Mouse (Mus musculus) brain, embryonic 14.5 days (tissue): ENCODE data around the gene Rbpjl.

Experiments
- CTCF ChIP-seq: fragments of 200-500 bp; IDR thresholded peaks from 2 replicates; pipeline ENCODE4 v1.5.1; 2012; ENCODE audit warnings: inconsistent platforms, mild to moderate bottlenecking, moderate library complexity, borderline replicate concordance; ENCODE audit not compliant: insufficient read depth, insufficient read length; ENCODE audit errors: extremely low read depth
- POLR2A ChIP-seq: fragments of 200-500 bp; IDR thresholded peaks from 2 replicates; pipeline ENCODE4 v1.6.1; 2012; ENCODE audit warnings: mild to moderate bottlenecking, inconsistent platforms, borderline replicate concordance; ENCODE audit not compliant: poor library complexity, insufficient read depth, insufficient read length, severe bottlenecking; ENCODE audit errors: extremely low read depth

DNA sequence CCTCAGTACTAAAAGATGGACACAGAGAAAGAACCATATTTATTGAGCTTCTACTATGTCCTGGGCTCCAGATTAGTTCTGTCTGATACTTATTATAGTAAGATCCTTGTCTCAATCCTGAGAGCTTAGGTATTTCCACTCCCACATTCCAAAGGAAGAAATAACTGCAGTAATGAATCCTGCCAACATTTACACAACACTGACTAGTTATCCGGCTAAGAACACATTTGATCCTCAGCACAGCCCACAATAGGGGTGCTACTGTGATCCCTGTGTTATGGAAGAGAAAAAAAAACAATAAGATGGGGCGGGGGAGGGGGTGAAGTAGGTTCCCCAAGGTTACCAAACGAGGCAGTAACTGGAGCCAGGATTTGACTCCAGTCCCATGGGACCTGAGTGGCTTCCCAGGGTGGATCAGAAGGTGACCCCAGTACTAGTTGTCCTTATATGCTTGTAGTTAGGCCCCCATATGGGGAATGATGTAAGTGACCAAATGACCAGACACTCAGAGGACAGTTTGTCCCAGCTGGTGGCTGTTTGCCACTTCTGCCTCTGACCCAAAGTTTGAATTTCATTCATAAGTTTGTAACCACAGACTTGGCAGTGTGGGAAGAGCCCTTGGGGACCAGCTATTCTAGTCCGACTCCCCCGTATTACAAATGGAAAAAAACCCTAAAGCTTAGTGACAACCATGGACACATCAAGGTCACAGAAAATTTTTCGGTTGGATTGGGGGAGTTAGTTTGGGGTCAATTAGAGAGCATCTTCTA lies 52.7 kb downstream of the Rbpjl start:
- TF ChIP-seq POLR2A (no peak), CTCF (no peak)
